Mouse (Mus musculus): Measurements from ENCODE around the gene Cbl.

Gene Cbl

GRCm38 (mm10) chr9:44104881-44105280, 129.0 kb downstream of the Cbl start:
- DNase-seq (ENCODE audit: low read depth), result no peak

DNA sequence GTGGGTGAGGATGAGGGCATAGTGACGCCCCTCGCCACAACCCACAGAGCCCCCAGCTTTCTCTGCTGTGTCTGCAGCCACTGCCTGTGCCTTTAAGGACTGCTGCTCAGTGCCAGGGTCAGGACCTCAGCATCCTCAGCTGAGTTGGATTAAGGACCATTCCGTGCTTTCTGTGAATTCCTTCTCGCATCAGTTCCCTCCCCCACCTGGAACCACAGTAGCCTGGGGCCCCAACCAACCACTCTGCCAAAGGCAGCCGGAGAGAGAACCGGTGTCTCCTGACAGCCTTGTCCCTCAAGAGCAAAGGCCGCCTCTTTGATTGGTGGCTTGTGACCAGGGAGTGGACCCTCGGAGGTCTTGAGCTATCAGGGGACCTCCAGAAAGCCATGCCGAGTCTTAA, 132.4 kb downstream of the Cbl start, which contains the start of gene Mfrp:
Mfrp (plus strand) TSS at position 240 of the 400 bp plus-strand sequence.
- no peak for DNase-seq (ENCODE audit: low read depth)

- DNase-seq (ENCODE audit: low read depth), result no peak
These were observed 137.3 kb downstream of the Cbl start for GRCm38 (mm10) chr9:44096536-44096935.

GRCm38 (mm10) chr9:44095781-44096180, 138.1 kb downstream of the Cbl start:
- DNase-seq (ENCODE audit: low read depth), result no peak

- DNase-seq (ENCODE audit: low read depth), result no peak
These were observed 139.1 kb downstream of the Cbl start for GRCm38 (mm10) chr9:44094737-44095136.

GRCm38 (mm10) chr9:44093612-44094503, 140.0 kb downstream of the Cbl start:
- DNase-seq (ENCODE audit: low read depth), result peak; percentile 54

Measured in 416B (cell line).